Mouse (Mus musculus) cerebellum, postnatal 25 days (tissue): Measurements from ENCODE around the gene Vav2.
A peak's percentile ranks its signal among the peaks of the same experiment; 100 is the strongest.

Experiments used
- DNase-seq, 2 experiments: peaks; one replicate each; pipeline ENCODE4 v3.0.0; 2021; ENCODE audit warnings: mixed read lengths in 2 of 2

Gene Vav2

DNA sequence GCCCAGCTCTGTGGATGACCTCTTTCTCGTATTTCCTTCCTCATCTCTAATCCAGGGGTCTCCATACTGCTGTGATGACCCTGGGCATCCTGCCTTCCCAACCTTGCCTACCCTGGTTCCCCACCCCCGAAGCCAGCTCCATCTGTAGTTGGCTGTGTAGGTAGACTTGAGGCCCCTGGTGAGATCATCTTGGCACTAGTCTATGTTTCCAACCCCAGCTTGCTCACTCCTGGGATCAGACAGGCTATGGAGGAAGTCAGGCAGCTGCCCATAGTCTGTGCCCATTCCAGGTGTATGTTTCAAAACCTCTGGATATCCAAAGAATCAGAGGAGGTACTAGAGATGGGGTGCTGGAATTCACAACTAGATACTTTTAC lies 179.4 kb downstream of the Vav2 start:
- DNase-seq: no peak

DNA sequence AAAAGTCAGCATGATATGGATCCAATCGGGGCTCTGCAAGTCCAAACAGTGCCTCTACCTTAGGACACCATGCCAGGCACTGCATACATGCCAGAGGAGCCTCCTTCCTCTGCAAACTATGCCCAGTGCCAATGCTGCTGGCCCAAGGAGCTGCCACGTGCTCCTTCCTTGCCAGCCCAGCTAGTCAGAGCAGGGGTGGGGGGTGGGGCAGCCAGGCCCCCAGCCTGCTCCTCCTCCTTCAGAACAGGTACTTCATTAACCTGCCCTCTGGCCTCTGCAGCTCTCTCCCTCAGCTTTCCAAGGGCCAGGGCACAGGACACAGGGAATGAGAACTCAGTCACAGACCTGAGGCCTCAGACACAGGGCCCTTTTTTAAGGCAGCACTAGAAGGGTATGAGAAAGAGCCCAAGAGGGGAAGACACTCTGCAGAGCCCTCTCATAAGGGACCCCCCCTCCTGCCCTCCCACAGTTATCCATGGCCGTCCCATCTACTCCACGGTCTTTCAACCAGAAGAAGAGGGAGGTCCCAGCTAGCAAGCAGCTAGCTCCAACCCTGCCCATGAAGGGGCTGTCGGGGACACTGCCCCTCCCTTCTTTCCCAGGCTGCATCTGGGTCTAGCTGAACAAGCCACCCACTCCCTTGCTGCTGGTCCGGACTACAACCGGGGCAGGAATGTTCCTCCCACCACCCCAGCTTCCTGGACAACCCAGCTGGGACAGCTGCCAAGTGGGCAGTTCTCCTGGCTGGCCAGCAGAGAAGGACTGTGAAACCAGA lies 179.9 kb downstream of the Vav2 start:
- DNase-seq: peak; percentile 46 to 68

DNA sequence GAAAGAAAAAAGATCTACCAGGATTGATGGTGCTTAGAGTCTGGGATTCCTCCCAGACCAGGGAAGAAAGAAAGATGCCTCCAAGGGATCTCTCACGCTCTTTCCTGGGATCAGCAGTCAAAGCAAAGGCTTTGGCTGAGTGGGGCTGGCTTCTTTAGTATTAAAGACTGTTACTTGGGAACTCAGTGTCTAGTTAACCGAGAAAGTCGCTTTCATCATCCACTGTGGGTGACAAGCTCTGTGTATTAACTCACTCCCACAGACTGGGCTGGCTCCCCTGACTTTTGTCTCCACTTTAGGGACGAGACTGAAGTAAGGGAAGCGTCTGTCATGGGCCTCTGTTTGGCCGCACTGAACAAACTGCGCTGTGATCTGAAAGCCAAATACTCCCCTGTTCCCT lies 180.9 kb downstream of the Vav2 start:
- DNase-seq: no peak

DNA sequence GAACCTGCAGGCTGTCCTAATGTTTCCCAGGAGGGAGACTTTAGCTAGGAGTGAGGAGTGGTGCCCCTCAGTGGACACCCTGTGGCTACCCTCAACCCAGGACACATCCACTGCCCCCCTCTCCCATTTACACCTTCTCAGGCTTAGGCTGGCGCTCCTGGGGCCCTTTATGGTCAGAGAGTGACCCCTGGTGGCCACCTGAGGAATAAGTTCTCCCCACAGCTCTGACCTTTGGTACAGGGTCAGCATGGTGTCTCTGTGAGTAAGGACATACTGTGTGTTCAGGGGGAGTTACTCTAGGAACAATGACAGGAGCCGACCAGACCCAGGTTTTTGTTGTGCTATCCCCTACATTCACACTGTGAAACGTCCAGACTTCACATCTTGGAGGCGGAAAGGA lies 189.5 kb downstream of the Vav2 start:
- DNase-seq: peak; percentile 80 to 85

DNA sequence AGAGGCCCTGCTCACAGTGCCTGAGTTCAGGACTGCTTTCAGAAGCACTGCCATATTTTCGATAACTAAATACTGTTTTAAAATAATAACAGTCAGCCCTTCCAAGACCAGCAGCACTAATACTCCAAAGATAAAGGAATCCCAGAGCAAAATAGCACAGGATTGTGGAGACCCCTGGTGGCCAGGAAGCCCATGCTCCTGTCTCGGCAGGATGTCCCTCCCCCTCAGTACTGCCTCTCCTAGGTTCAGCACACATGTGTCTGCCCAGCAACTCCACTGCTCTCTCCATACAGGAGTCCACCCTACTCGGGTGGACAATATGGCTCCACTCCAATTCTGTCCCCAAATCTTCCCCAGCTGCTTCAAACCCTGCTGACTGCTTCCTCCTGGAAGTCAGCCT lies 191.1 kb downstream of the Vav2 start:
- DNase-seq: peak; percentile 74 to 82

DNA sequence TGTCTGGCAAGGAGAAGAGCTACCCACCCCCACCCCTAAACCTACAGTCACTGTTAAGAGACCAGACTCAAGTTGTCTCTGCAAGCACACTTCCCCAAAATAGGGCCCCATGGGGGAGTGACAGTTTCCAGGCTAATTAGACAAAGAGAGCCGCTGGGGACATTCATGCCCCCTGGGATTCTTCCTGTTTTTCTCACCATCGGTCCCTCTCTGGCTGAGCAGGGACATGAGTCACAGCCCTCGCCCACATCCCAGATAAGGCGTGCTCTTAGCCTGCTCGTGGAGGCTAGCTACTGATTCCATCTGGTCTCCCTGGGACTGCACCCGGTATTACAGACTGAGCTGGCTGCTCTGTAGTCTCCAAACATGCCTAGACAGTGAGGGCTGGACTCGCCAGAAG lies 194.5 kb downstream of the Vav2 start:
- no peak for DNase-seq

DNA sequence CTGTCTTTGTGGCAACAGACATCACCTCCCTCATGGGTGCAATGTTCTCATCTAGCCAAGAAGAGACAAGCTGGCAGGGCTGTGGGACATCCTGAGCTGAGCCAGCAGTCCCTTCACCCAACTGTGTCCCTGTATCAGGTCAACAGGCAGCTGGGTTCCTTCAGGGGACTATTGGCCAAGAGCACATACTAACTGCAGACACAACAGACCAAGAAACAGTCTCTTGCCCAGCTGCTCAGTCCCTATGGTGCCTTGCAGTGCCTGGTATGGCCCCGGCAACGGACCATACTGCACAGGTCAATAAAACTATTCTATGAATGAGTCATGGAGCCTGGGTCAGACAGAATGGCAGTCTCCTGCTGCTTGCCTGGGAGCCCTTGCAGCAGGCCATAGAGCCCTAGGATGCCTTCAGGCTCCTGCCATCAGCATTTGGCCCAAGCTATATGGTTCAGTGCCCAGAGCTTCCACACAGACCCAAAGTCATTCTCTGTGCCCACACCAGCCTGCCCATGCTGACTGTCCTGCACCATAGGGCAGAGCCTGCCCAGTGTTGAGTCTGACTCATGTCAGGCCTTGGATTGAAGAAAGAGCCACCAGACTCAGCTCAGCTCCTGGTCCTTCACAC lies 197.2 kb downstream of the Vav2 start:
- peak; percentile 52 for DNase-seq

DNA sequence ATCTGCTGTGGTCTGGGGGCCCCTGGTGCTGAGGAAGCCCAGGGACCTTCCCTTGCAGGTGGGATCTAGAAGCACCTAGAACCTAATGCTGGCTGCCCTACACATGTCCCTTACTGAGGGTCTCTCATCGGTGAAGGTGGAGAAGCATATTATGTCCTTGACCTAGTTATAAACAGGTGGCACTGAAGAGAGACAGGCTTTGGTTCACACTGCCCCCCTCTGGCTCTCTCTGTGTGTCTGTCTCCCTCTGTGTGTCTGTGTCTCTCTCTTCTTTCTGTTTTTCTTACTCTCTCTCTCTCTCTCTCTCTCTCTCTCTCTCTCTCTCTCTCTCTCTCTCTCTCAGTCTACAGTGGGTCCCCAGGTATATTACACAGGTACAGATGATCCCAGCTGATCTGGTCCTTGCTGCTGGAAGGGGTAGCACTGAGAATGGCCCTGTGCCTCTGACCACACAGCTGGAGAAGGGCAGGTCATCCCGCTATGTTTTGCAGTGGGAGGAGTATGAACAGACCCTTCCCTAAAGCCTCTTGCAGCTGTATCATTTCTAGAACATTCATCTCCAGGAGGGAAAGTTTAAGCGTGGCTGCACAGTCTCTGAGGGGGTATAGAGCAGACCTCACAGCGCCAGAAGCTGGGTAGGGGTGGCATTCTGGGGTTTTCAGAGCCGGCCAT lies 197.9 kb downstream of the Vav2 start:
- no peak for DNase-seq

DNA sequence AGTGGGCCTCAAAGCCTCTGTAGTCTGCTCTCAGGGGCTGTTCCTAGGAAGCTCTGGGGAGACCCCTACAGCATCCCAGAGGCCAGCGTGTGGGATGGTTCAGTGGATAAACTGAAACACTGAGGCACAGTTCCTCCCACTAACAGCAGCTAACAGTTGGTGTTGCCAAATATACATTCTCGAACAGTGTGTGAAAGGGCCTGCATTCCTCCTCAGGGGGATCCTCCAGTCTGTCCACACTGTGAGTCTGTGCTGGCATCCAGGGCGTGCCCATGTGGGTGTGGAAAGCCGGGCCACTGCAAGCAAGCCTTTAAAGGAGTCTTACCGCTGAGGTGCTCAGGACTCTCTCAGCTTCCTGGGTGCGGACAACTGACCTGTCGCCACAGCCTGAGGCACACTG lies 200.3 kb downstream of the Vav2 start:
- no peak for DNase-seq

DNA sequence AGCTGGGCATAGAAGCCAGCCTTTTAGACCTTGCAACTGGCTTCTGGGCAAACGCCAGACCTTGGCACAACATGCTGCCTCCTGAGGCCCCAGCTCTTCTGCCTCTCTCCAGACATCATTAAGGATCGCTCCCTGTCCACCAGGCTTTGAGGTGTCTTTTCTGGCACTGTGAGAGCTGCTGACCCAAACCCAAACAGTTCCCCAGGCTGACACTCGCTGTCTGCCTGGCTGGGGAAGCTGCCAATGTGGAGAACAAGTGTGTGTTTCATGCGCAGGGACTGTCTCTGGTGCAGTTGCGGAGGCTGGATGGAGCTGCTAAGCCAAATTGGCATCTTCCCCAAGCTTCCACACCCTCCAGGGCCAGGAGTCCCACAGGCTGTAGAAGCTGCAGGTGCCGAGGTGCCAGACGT lies 203.8 kb downstream of the Vav2 start:
- peak; percentile 71 to 74 for DNase-seq

DNA sequence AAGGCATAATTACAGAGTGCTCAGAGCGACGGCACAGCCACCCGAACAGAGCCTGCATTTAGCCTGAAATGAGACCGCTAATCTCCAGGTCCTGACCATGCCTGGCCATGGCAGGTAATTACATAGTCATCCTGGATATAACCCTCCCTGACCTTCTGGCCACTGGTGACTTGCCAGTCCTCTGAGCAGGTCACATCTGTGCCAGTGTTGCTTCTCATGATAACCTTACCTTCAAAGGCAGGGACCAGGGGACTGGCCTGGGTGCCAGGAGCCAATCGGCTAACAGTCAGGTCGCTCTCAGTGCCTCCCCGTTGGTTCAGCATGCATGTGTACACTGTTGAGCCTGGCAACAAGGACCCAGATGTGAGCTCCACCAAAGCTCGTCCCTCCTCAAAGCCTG lies 208.3 kb downstream of the Vav2 start:
- DNase-seq: no peak

DNA sequence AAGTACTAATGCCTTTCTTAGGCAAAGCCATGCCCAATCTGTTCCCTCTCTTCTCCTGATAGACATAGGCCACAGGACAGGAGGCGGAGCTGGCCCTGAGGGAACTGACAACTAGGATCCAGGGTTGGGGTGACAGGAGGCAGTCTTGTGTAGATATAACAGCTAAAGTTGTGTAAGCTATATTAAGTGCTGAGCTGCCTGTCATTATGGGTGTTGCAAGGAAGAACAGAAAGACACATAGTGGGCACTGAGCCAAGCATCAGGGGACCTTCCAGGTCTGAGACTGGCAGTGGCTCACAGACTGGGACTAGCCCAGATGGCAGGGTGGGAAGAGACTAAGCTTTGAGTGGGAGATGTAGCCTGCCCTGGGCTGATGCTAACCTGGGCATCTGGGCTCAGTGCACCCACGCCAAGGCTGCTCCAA lies 208.7 kb downstream of the Vav2 start:
- no peak for DNase-seq

DNA sequence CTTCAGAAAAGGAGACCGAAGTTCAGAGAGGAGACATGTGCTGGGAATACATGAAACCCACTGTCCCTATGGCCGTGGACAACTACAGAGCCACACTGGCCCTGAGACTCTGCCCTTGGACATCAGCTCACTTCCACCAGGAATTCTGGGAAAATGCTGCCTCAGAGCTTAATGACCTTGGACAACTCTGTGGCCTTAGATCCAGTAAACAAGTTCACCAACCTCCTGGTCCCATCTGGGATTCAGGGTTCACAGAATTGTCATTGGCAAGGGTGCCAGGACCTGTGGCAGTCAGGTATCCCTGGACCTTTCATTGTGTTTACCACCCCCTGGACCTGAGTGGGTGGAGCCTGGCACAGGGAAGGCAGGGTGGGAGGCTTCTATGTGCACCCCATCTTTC lies 211.3 kb downstream of the Vav2 start:
- no peak for DNase-seq
